Mouse (Mus musculus) MEL (cell line): ENCODE data around the gene C5ar2. TPM values are rescaled to one million over a fixed set of nuclear protein-coding genes. Genes with fewer than 3 reads are reported as not detected.
"Not testable (repeated sequence)": the region's sequence is repeated elsewhere in the genome, so short reads cannot be mapped to it uniquely, and the experiment has no call there.

Experiments used
- DNase-seq: peaks from one replicate; pipeline ENCODE4 v3.0.0; 2011; ENCODE audit warnings: low read depth, low spot score
- H3K27ac ChIP-seq: 2 replicates; pipeline ENCODE4 v1.5.1; 2012; ENCODE audit warnings: low read depth, mild to moderate bottlenecking, control low read depth, low read length, moderate library complexity; ENCODE audit not compliant: control insufficient read depth
- H3K27me3 ChIP-seq, 2 experiments: fragments of 150-350 bp in 1 of 2; sonication (generic) in 1 of 2; 2 replicates each; pipeline ENCODE4 v1.6.1; 2012; ENCODE audit warnings: low read length in 2 of 2, mild to moderate bottlenecking in 2 of 2, improper control_type of control experiment in 1 of 2, moderate library complexity in 1 of 2; ENCODE audit not compliant: insufficient read depth in 2 of 2, control insufficient read depth in 1 of 2
- H3K36me3 ChIP-seq, 2 experiments: 2 replicates each; pipeline ENCODE4 v1.6.1; 2012 to 2014; ENCODE audit warnings: low read length in 2 of 2, improper control_type of control experiment in 1 of 2, inconsistent platforms in 1 of 2, mild to moderate bottlenecking in 1 of 2; ENCODE audit not compliant: insufficient read depth in 2 of 2, control insufficient read depth in 1 of 2
- H3K4me1 ChIP-seq, 2 experiments: fragments of 150-350 bp in 1 of 2; sonication (generic) in 1 of 2; 2 replicates each; pipeline ENCODE4 v1.6.1; 2012; ENCODE audit warnings: low read length in 2 of 2, improper control_type of control experiment in 1 of 2, mild to moderate bottlenecking in 1 of 2; ENCODE audit not compliant: insufficient read depth in 2 of 2, control insufficient read depth in 1 of 2
- H3K4me3 ChIP-seq, 2 experiments: fragments of 150-350 bp in 1 of 2; sonication (generic) in 1 of 2; 2 replicates each; pipeline ENCODE4 v1.5.1; 2012; ENCODE audit warnings: low read depth in 2 of 2, low read length in 2 of 2, mild to moderate bottlenecking in 2 of 2, moderate library complexity in 2 of 2, control low read depth in 1 of 2, improper control_type of control experiment in 1 of 2; ENCODE audit not compliant: control insufficient read depth in 1 of 2, insufficient read depth in 1 of 2
- H3K79me2 ChIP-seq: 2 replicates; pipeline ENCODE4 v1.6.1; 2012; ENCODE audit warnings: mild to moderate bottlenecking, low read length, moderate library complexity; ENCODE audit not compliant: control insufficient read depth, poor library complexity, insufficient read depth
- H3K9ac ChIP-seq: 2 replicates; pipeline ENCODE4 v1.6.1; 2012; ENCODE audit warnings: low read depth, mild to moderate bottlenecking, control low read depth, low read length, moderate library complexity; ENCODE audit not compliant: control insufficient read depth, poor library complexity, severe bottlenecking
- H3K9me3 ChIP-seq: fragments of 150-350 bp; sonication (generic); replicated peaks from 2 replicates; pipeline ENCODE4 v1.6.1; 2012; ENCODE audit warnings: mild to moderate bottlenecking, low read length, improper control_type of control experiment, moderate library complexity; ENCODE audit not compliant: insufficient read depth
- ELF1 ChIP-seq: IDR thresholded peaks from 2 replicates; pipeline ENCODE4 v1.6.1; 2014; ENCODE audit warnings: low read depth, mild to moderate bottlenecking, inconsistent platforms, low read length, improper control_type of control experiment, moderate library complexity
- GABPA ChIP-seq: IDR thresholded peaks from 2 replicates; pipeline ENCODE4 v1.6.1; 2012; ENCODE audit warnings: low read depth, mild to moderate bottlenecking, inconsistent platforms, low read length, improper control_type of control experiment, moderate library complexity
- HCFC1 ChIP-seq: IDR thresholded peaks from 2 replicates; pipeline ENCODE4 v1.6.1; 2012; ENCODE audit warnings: low read depth, mild to moderate bottlenecking, inconsistent platforms, low read length, improper control_type of control experiment, moderate library complexity
- MEF2A ChIP-seq: IDR thresholded peaks from 2 replicates; pipeline ENCODE4 v1.6.1; 2014; ENCODE audit warnings: low read depth, mild to moderate bottlenecking, inconsistent platforms, low read length, improper control_type of control experiment; ENCODE audit not compliant: poor library complexity, insufficient replicate concordance, severe bottlenecking; ENCODE audit errors: extremely low read depth
- MYB ChIP-seq: IDR thresholded peaks from 2 replicates; pipeline ENCODE4 v1.6.1; 2011; ENCODE audit warnings: mild to moderate bottlenecking, low read depth, low read length, improper control_type of control experiment
- NELFE ChIP-seq: IDR thresholded peaks from 2 replicates; pipeline ENCODE4 v1.6.1; 2011; ENCODE audit warnings: low read depth, low read length, improper control_type of control experiment
- NRF1 ChIP-seq: IDR thresholded peaks from 2 replicates; pipeline ENCODE4 v1.6.1; 2014; ENCODE audit warnings: low read depth, mild to moderate bottlenecking, inconsistent platforms, low read length, improper control_type of control experiment, moderate library complexity; ENCODE audit not compliant: poor library complexity, insufficient read depth, severe bottlenecking
- SMC3 ChIP-seq: IDR thresholded peaks from 2 replicates; pipeline ENCODE4 v1.6.1; 2011; ENCODE audit warnings: low read depth, low read length, improper control_type of control experiment
- TBP ChIP-seq: IDR thresholded peaks from 2 replicates; pipeline ENCODE4 v1.8.0; 2011; ENCODE audit warnings: low read depth, low read length, improper control_type of control experiment
- UBTF ChIP-seq: IDR thresholded peaks from 2 replicates; pipeline ENCODE4 v1.6.1; 2012; ENCODE audit warnings: low read depth, mild to moderate bottlenecking, inconsistent platforms, low read length, improper control_type of control experiment, moderate library complexity, borderline replicate concordance; ENCODE audit not compliant: insufficient read depth
- USF2 ChIP-seq, 2 experiments: IDR thresholded peaks; 2 replicates each; pipeline ENCODE4 v1.6.1; 2011 to 2012; ENCODE audit warnings: improper control_type of control experiment in 2 of 2, low read length in 2 of 2, borderline replicate concordance in 1 of 2, inconsistent platforms in 1 of 2, low read depth in 1 of 2, mild to moderate bottlenecking in 1 of 2; ENCODE audit not compliant: insufficient read depth in 1 of 2
- ZMIZ1 ChIP-seq: IDR thresholded peaks from 2 replicates; pipeline ENCODE4 v1.6.1; 2012; ENCODE audit warnings: low read depth, mild to moderate bottlenecking, inconsistent platforms, low read length, improper control_type of control experiment, moderate library complexity
- polyA plus RNA-seq, 2 experiments: library from polyadenylated mRNA; stranded (reverse) in 1 of 2; unstranded in 1 of 2; fragments of >175 nt in 1 of 2; fragments of >200 nt in 1 of 2; gene quantifications; 2 replicates each; pipeline versions ENCODE4 v1.2.1 to v1.2.4; 2012; ENCODE audit warnings: low replicate concordance in 2 of 2, low read depth in 1 of 2; ENCODE audit not compliant: insufficient read length in 2 of 2, insufficient read depth in 1 of 2, missing spikeins in 1 of 2
- total RNA-seq: library from RNA; depleted of rRNA; stranded (reverse); fragments of 300-350 nt; gene quantifications from 2 replicates; pipeline ENCODE4 v1.2.3, GENCODE M21; 2012

The C5ar2 gene
- total and polyA plus RNA-seq, 3 experiments = 0.49 to 1.7 TPM; not detected in 1

- peak; percentile 87 for TF ChIP-seq TBP
- H3K9ac ChIP-seq, H3K27me3 ChIP-seq, H3K4me1 ChIP-seq, H3K79me2 ChIP-seq, H3K36me3 ChIP-seq, H3K4me3 ChIP-seq, DNase-seq, H3K9me3 ChIP-seq, H3K27ac ChIP-seq: not testable (repeated sequence)
Observed at GRCm38 (mm10) chr7:16255963-16256362, 12.0 kb upstream of the C5ar2 start.

GRCm38 (mm10) chr7:16254195-16254594 lies 10.2 kb upstream of the C5ar2 start:
- DNase-seq = peak; percentile 28
- H3K4me3 ChIP-seq = peak overlapping the region in 1 of 2 experiments; percentile 25; a peak in 1 of 4 replicates
- peak overlapping the region; percentile 25; the same call in 1 of the 2 replicates for H3K9ac ChIP-seq
- peaks cover 0 to 2% of the 10 kb centered on the region in 2 experiments; a peak in 1 of 4 replicates for H3K4me1 ChIP-seq
- H3K9me3 ChIP-seq = no peaks in the 10 kb centered on the region
- no peak for TF ChIP-seq MEF2A
- no peak for TF ChIP-seq MYB
- no peak for TF ChIP-seq ELF1
- no peak for TF ChIP-seq NELFE
- TF ChIP-seq USF2 (IDR thresholded peaks at IDR 0.05; ENCODE audit: borderline replicate concordance in 1 of 2, insufficient read depth in 1 of 2, low read depth in 1 of 2, low read length in 2 of 2) = no peak
- no peak for TF ChIP-seq NRF1
- TF ChIP-seq SMC3 = no peak
- no peak for TF ChIP-seq GABPA
- TF ChIP-seq UBTF = no peak
- peaks cover 2 to 4% of the 10 kb centered on the region in 2 experiments; a peak in 3 of 4 replicates for H3K27me3 ChIP-seq
- no peak overlapping the region for H3K27ac ChIP-seq
- H3K79me2 ChIP-seq = no peaks in the 10 kb centered on the region
- H3K36me3 ChIP-seq = peaks cover 0 to 2% of the 10 kb centered on the region in 2 experiments; a peak in 1 of 4 replicates

GRCm38 (mm10) chr7:16250687-16251086 lies 6.7 kb upstream of the C5ar2 start:
- H3K4me3 ChIP-seq = no peak overlapping the region
- no peak for DNase-seq
- no peak overlapping the region for H3K27ac ChIP-seq

More at GRCm38 (mm10) chr7:16250687-16251086, 6.7 kb upstream of the C5ar2 start:
- peaks cover 2 to 3% of the 10 kb centered on the region in 2 experiments; a peak in 3 of 4 replicates for H3K27me3 ChIP-seq
- no peaks in the 10 kb centered on the region for H3K79me2 ChIP-seq
- no peaks in the 10 kb centered on the region for H3K9me3 ChIP-seq
- peaks cover 0 to 2% of the 10 kb centered on the region in 2 experiments; a peak in 1 of 4 replicates for H3K4me1 ChIP-seq
- H3K9ac ChIP-seq = no peak overlapping the region
- H3K36me3 ChIP-seq = peaks cover 0 to 2% of the 10 kb centered on the region in 2 experiments; a peak in 1 of 4 replicates
- TF ChIP-seq HCFC1 (no peak), ZMIZ1 (no peak)
